Mouse (Mus musculus) inflammation-experienced regulatory T-cells (primary cell): ENCODE data around the gene Usp45. TPM values are rescaled to one million over a fixed set of nuclear protein-coding genes. Genes with fewer than 3 reads are reported as not detected.

Source experiments
- polyA plus RNA-seq, 2 experiments: library from polyadenylated mRNA; unstranded; fragments of 100-300 nt; shearing (Covaris generic); gene quantifications; one replicate each; pipeline ENCODE4 v1.2.1; 2017

Usp45 gene
- polyA plus RNA-seq: 10 to 100 TPM; 20.7 to 20.8 TPM

GRCm38 (mm10) chr4:21766863-21767304 lies at the start of gene Usp45, which contains the start of gene Tstd3:
Usp45 (plus strand) TSS chr4:21767156.
Tstd3 (minus strand) TSS chr4:21767212.

GRCm38 (mm10) chr4:21727615-21728165 lies 39.3 kb upstream of the Usp45 start, which contains the start of gene Ccnc:
Ccnc (plus strand) TSS chr4:21727701.

GRCm38 (mm10) chr4:21847481-21848286 lies 80.7 kb downstream of the Usp45 start, which contains the start of gene Pnisr:
Pnisr (plus strand) TSS chr4:21847583.

GRCm38 (mm10) chr4:21879565-21880220 lies 112.7 kb downstream of the Usp45 start, which contains the start of gene Coq3:
Coq3 (plus strand) TSS chr4:21879673.

Other genes with a start within 250 kb of the Usp45 start
- 1 to 10 TPM in 1 of 2 experiments, not detected in 1; 3.5 TPM for gene Prdm13, start 81.2 kb upstream of the Usp45 start, polyA plus RNA-seq
- gene Ccnc, start 39.5 kb upstream of the Usp45 start, polyA plus RNA-seq: 10 to 100 TPM; 29.6 to 40.3 TPM
- gene Tstd3, start 56 bp downstream of the Usp45 start, polyA plus RNA-seq: 10 to 100 TPM; 15.1 to 18.7 TPM
- gene Pnisr, start 80.4 kb downstream of the Usp45 start, polyA plus RNA-seq: 100 to 1,000 TPM; 148 to 153 TPM
- 10 to 100 TPM; 10.6 to 13.5 TPM for gene Coq3, start 112.5 kb downstream of the Usp45 start, polyA plus RNA-seq
- gene Faxc, start 164.2 kb downstream of the Usp45 start, polyA plus RNA-seq: 1 to 10 TPM in 1 of 2 experiments, under 1 TPM in 1; 0.17 to 1.1 TPM